Mouse (Mus musculus): ENCODE data around the gene Wnt3a. TPM values are rescaled to one million over a fixed set of nuclear protein-coding genes. Genes with fewer than 3 reads are reported as not detected.
A peak's percentile ranks its signal among the peaks of the same experiment; 100 is the strongest.

Gene Wnt3a
- polyA plus RNA-seq, 1 experiment from 2014 or later = not detected

GRCm38 (mm10) chr11:59239796-59240195 is 50.8 kb downstream of the Wnt3a start:
- Histone ChIP-seq H3K4me3 (ENCODE audit: low read depth, low read length) (no peak overlapping the region), H3K9ac (replicated peaks; ENCODE audit: low read depth, low read length) (no peak overlapping the region), H3K27me3 (ENCODE audit: control insufficient read depth, insufficient read depth, low read length) (no peaks in the 10 kb centered on the region), H3K4me2 (replicated peaks; ENCODE audit: low read depth, low read length) (no peak overlapping the region), H3K36me3 (ENCODE audit: control insufficient read depth, insufficient read depth, low read length) (no peaks in the 10 kb centered on the region), H3K9me3 (ENCODE audit: control insufficient read depth, low read depth, low read length) (no peaks in the 10 kb centered on the region), H3K4me1 (ENCODE audit: control insufficient read depth, insufficient read depth, low read length) (no peaks in the 10 kb centered on the region), H3K27ac (ENCODE audit: low read length) (no peak overlapping the region)
- ATAC-seq (ENCODE audit: insufficient number of reproducible peaks, insufficient read depth, low FRiP score, low read depth) = no peak
- WGBS = 80% methylated on average over 4 of the region's 4 CpGs

DNA sequence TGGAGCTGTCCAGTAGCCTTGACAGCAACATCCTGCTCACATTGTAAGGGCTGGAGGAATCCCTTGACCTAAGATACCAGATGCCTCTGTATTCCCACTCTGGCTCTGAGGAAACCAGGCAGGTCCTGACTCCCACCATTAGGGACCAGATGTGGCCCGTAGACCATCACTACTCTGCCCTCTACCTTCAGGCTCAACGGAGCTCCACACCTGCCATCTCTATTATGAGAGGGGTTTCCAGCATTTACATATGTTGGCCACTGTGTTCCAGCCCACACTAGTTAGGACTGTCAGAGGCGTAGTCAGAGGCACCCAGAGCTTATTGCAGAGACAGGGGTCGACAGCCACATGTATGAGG is 51.1 kb downstream of the Wnt3a start:
- 52% methylated on average over 4 of the region's 4 CpGs for WGBS

DNA sequence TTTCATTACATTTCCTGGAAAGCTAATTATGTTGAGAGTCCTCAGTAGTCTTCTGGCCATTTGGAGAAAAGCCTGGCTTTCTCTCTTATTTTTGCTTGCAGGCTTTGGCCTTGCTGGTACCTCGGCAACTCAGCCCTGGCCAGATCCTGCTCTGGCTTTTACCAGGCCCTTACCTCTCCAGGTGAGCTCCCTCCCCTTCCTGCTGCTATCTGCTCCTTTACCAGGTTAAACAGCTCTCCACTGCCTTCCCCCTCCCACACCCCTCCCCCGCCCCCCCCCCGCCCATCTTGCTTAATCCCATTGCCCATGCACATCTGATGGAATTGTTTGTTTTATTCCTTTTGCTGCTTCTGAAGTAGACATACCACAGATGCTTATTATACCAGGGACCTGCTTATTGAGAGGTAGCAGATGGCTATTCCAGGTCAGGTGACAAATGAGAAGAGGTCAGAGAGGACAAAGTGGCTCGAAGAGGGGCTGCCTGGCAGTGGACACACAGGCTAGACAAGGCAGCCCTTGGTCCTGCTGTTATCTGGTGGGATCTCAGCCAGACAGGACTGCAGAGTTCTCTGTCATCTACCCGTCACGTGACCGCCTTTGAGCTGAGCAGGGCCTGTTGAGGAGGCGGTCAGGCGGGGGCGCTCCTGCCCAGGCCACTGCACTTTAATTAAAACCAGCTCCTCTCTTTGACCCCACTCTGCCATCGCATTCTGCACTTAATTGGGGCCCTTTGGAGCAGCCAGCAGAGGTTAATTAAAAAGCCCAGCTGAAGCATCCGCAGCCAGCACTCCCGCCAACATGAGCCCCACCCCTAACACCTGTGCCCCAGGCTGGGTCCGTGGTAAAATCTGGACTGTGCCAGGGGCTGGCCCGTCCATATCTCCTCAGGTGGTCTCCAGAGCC is 51.8 kb downstream of the Wnt3a start:
- H3K36me3 ChIP-seq (ENCODE audit: control insufficient read depth, insufficient read depth, low read length) = no peaks in the 10 kb centered on the region
- H3K9ac ChIP-seq (replicated peaks; ENCODE audit: low read depth, low read length) = no peak overlapping the region
- peak; percentile 10; the same call in 1 of the 2 replicates for ATAC-seq (ENCODE audit: insufficient number of reproducible peaks, insufficient read depth, low FRiP score, low read depth)
- H3K27ac ChIP-seq (ENCODE audit: low read length) = no peak overlapping the region
- no peak overlapping the region for H3K4me3 ChIP-seq (ENCODE audit: low read depth, low read length)
- WGBS = 6% methylated on average over 14 of the region's 15 CpGs
- H3K4me2 ChIP-seq (replicated peaks; ENCODE audit: low read depth, low read length) = no peak overlapping the region
- no peaks in the 10 kb centered on the region for H3K4me1 ChIP-seq (ENCODE audit: control insufficient read depth, insufficient read depth, low read length)
- H3K27me3 ChIP-seq (ENCODE audit: control insufficient read depth, insufficient read depth, low read length) = no peaks in the 10 kb centered on the region
- no peaks in the 10 kb centered on the region for H3K9me3 ChIP-seq (ENCODE audit: control insufficient read depth, low read depth, low read length)

More for the DNA sequence above, 51.1 kb downstream of the Wnt3a start:
- no peak overlapping the region for H3K9ac ChIP-seq (replicated peaks; ENCODE audit: low read depth, low read length)
- H3K36me3 ChIP-seq (ENCODE audit: control insufficient read depth, insufficient read depth, low read length) = no peaks in the 10 kb centered on the region
- no peaks in the 10 kb centered on the region for H3K4me1 ChIP-seq (ENCODE audit: control insufficient read depth, insufficient read depth, low read length)
- ATAC-seq (ENCODE audit: insufficient number of reproducible peaks, insufficient read depth, low FRiP score, low read depth) = no peak
- no peak overlapping the region for H3K4me3 ChIP-seq (ENCODE audit: low read depth, low read length)
- no peaks in the 10 kb centered on the region for H3K27me3 ChIP-seq (ENCODE audit: control insufficient read depth, insufficient read depth, low read length)
- H3K4me2 ChIP-seq (replicated peaks; ENCODE audit: low read depth, low read length) = no peak overlapping the region
- H3K9me3 ChIP-seq (ENCODE audit: control insufficient read depth, low read depth, low read length) = no peaks in the 10 kb centered on the region
- H3K27ac ChIP-seq (ENCODE audit: low read length) = no peak overlapping the region

DNA sequence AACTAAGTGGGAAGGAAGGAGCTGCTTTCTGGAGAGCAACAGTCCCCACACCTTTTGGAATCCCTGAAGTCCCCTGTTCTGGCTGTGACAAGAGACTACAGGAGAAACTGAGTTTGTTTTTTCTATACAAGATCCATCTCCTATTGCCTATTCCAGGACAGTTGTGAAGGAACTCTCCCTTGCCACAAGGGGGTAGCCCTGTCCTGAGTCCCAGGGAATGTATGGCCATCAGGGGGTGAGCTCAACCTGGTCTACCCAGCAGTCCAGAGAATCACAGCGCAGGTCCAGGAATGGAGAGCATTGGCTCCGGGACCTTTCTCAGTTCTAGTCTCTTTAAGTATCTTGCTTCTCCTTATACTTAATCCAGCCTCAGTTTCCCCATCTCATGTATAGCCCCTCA is 57.8 kb downstream of the Wnt3a start:
- Histone ChIP-seq H3K27ac (ENCODE audit: low read length) (no peak overlapping the region), H3K27me3 (ENCODE audit: control insufficient read depth, insufficient read depth, low read length) (no peaks in the 10 kb centered on the region), H3K4me1 (ENCODE audit: control insufficient read depth, insufficient read depth, low read length) (no peaks in the 10 kb centered on the region), H3K9ac (replicated peaks; ENCODE audit: low read depth, low read length) (no peak overlapping the region), H3K36me3 (ENCODE audit: control insufficient read depth, insufficient read depth, low read length) (no peaks in the 10 kb centered on the region), H3K4me2 (replicated peaks; ENCODE audit: low read depth, low read length) (no peak overlapping the region), H3K4me3 (ENCODE audit: low read depth, low read length) (no peak overlapping the region), H3K9me3 (ENCODE audit: control insufficient read depth, low read depth, low read length) (no peaks in the 10 kb centered on the region)
- 59% methylated on average over 2 of the region's 2 CpGs for WGBS
- no peak for ATAC-seq (ENCODE audit: insufficient number of reproducible peaks, insufficient read depth, low FRiP score, low read depth)

DNA sequence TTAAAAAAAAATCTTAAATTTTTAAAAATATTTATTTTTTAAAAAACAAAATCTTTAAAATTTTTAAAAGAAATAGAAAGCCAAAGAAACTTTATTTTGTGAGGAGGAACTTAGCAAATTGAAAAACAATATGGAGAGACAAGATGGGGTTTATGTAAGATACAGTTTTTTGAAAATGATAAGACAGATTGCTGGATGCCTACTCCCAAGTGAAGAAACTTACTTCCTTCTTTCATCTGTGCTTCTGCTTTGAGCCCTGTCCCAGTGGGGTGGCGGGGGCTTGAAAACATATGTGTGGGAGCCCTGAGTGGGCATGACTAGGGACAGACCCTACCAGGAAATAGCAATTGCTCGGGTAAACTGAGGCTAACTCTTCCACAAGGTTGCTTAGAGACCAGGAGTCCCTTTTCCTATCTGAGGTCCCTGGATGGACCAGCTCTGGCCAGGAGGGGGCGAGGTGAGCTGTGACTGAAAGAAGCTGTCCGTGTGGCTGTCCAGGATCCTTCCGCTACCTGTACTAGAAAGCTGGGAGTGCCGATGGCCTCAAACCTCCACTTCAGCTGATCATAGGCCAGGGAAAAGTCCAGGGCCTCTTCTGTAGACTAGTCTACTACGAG is 60.3 kb downstream of the Wnt3a start:
- H3K9me3 ChIP-seq (ENCODE audit: control insufficient read depth, low read depth, low read length) = no peaks in the 10 kb centered on the region
- peaks cover 13% of the 10 kb centered on the region for H3K4me1 ChIP-seq (ENCODE audit: control insufficient read depth, insufficient read depth, low read length)
- ATAC-seq (ENCODE audit: insufficient number of reproducible peaks, insufficient read depth, low FRiP score, low read depth) = no peak
- no peaks in the 10 kb centered on the region; the same call in 1 of the 2 replicates for H3K36me3 ChIP-seq (ENCODE audit: control insufficient read depth, insufficient read depth, low read length)
- H3K9ac ChIP-seq (replicated peaks; ENCODE audit: low read depth, low read length) = no peak overlapping the region
- H3K27me3 ChIP-seq (ENCODE audit: control insufficient read depth, insufficient read depth, low read length) = no peaks in the 10 kb centered on the region
- WGBS = 14% methylated on average over 7 of the region's 7 CpGs
- no peak overlapping the region for H3K4me3 ChIP-seq (ENCODE audit: low read depth, low read length)
- H3K27ac ChIP-seq (ENCODE audit: low read length) = no peak overlapping the region
- H3K4me2 ChIP-seq (replicated peaks; ENCODE audit: low read depth, low read length) = no peak overlapping the region

GRCm38 (mm10) chr11:59228122-59228953 is 62.2 kb downstream of the Wnt3a start, which contains the start of gene Arf1:
Arf1 (minus strand) TSS chr11:59228270.
- WGBS = 5% methylated on average over 53 of the region's 59 CpGs
- peak within 1 kb of the TSS; percentile 82 for H3K4me2 ChIP-seq (replicated peaks; ENCODE audit: low read depth, low read length)

GRCm38 (mm10) chr11:59227604-59228121 is 62.9 kb downstream of the Wnt3a start:
- Histone ChIP-seq H3K4me3 (ENCODE audit: low read depth, low read length) (peak overlapping the region; percentile 92), H3K27ac (ENCODE audit: low read length) (peak overlapping the region; percentile 97), H3K4me2 (replicated peaks; ENCODE audit: low read depth, low read length) (peak overlapping the region; percentile 82), H3K9me3 (ENCODE audit: control insufficient read depth, low read depth, low read length) (no peaks in the 10 kb centered on the region), H3K4me1 (ENCODE audit: control insufficient read depth, insufficient read depth, low read length) (peaks cover 24% of the 10 kb centered on the region), H3K36me3 (ENCODE audit: control insufficient read depth, insufficient read depth, low read length) (peaks cover 3% of the 10 kb centered on the region; the same call in 1 of the 2 replicates), H3K27me3 (ENCODE audit: control insufficient read depth, insufficient read depth, low read length) (no peaks in the 10 kb centered on the region), H3K9ac (replicated peaks; ENCODE audit: low read depth, low read length) (peak overlapping the region; percentile 91)
- peak; percentile 79 for ATAC-seq (ENCODE audit: insufficient number of reproducible peaks, insufficient read depth, low FRiP score, low read depth)
- under 1% methylated on average over 49 of the region's 51 CpGs for WGBS

More at GRCm38 (mm10) chr11:59228122-59228953, 62.2 kb downstream of the Wnt3a start, which contains the start of gene Arf1:
- H3K36me3 ChIP-seq (ENCODE audit: control insufficient read depth, insufficient read depth, low read length) = peaks cover 3% of the 10 kb centered on the region; the same call in 1 of the 2 replicates
- peak within 1 kb of the TSS; percentile 97 for H3K27ac ChIP-seq (ENCODE audit: low read length)
- peak; percentile 96 for ATAC-seq (ENCODE audit: insufficient number of reproducible peaks, insufficient read depth, low FRiP score, low read depth)
- H3K4me1 ChIP-seq (ENCODE audit: control insufficient read depth, insufficient read depth, low read length) = peaks cover 21% of the 10 kb centered on the region
- H3K9ac ChIP-seq (replicated peaks; ENCODE audit: low read depth, low read length) = peak within 1 kb of the TSS; percentile 91
- no peaks in the 10 kb centered on the region for H3K27me3 ChIP-seq (ENCODE audit: control insufficient read depth, insufficient read depth, low read length)
- H3K4me3 ChIP-seq (ENCODE audit: low read depth, low read length) = peak within 1 kb of the TSS; percentile 92
- no peaks in the 10 kb centered on the region for H3K9me3 ChIP-seq (ENCODE audit: control insufficient read depth, low read depth, low read length)
